Mouse (Mus musculus) splenic B cell, adult 2 months (primary cell): Measurements from ENCODE around the gene Pik3c2g.

Experiments
- DNase-seq: peaks from one replicate; pipeline ENCODE4 v3.0.0-alpha.2; 2011; ENCODE audit warnings: low read depth, low spot score
- H3K27me3 ChIP-seq: 2 replicates; pipeline ENCODE4 v1.6.1; 2012; ENCODE audit warnings: mild to moderate bottlenecking, low read length, moderate library complexity, mixed read lengths; ENCODE audit not compliant: control insufficient read depth, poor library complexity, insufficient read depth, severe bottlenecking
- H3K36me3 ChIP-seq: 2 replicates; pipeline ENCODE4 v1.6.1; 2012; ENCODE audit warnings: mild to moderate bottlenecking, low read length, moderate library complexity, mixed read lengths; ENCODE audit not compliant: control insufficient read depth, poor library complexity, insufficient read depth, severe bottlenecking

Pik3c2g gene

GRCm38 (mm10) chr6:139846889-139847544, 260.0 kb downstream of the Pik3c2g start:
- DNase-seq, result no peak
- Histone ChIP-seq H3K36me3 (no peaks in the 10 kb centered on the region), H3K27me3 (no peaks in the 10 kb centered on the region)

- Histone ChIP-seq H3K36me3 (no peaks in the 10 kb centered on the region), H3K27me3 (no peaks in the 10 kb centered on the region)
- DNase-seq, result no peak
Observed at GRCm38 (mm10) chr6:139849931-139850330, 262.9 kb downstream of the Pik3c2g start.

DNA sequence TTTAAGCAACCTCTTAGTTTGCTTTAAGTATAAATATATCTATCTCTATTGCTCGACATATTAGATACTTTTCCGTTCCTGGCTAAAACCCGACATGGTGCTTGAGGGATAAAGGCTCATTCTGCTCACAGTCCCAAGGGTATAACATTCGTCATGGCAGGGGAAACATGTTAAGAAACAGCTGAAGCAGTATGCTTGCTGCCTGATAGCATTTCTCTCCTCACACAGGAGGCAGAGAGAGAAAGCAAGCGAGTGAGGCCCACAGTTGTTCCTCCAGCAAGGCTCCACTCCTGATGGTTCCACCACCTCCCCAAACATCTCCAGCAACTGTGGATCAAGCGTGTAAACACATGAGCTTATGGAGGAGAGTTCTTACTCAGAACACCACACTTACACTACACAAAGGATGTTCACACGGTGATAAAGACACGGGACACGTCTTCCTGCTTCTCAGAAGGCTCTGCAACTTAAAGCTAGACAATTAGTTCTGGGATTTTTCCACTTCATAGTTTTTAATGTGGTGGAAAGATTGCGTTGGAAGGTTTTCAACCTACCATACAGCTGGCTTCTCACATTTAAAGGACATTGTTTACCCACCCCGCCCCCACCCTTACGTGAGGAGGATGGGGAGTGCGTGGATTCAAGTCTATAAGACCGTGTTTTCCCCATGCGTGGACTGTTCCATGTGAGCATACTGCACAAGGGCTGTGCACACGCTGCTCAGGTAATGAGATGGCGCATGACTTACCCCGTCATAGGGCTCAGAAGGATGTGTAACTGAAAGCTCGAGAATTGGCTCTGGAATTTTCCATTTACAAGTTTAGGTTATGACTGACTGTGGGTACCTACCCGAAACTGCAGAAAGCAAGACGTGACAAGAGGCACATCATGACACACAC, 264.9 kb downstream of the Pik3c2g start:
- no peaks in the 10 kb centered on the region for H3K36me3 ChIP-seq
- DNase-seq, result no peak
- no peaks in the 10 kb centered on the region for H3K27me3 ChIP-seq

GRCm38 (mm10) chr6:139852836-139853235, 265.8 kb downstream of the Pik3c2g start:
- no peak for DNase-seq
- Histone ChIP-seq H3K27me3 (no peaks in the 10 kb centered on the region), H3K36me3 (no peaks in the 10 kb centered on the region)

- no peaks in the 10 kb centered on the region for H3K36me3 ChIP-seq
- DNase-seq, result no peak
- no peaks in the 10 kb centered on the region for H3K27me3 ChIP-seq
Observed at GRCm38 (mm10) chr6:139860141-139860540, 273.1 kb downstream of the Pik3c2g start.

DNA sequence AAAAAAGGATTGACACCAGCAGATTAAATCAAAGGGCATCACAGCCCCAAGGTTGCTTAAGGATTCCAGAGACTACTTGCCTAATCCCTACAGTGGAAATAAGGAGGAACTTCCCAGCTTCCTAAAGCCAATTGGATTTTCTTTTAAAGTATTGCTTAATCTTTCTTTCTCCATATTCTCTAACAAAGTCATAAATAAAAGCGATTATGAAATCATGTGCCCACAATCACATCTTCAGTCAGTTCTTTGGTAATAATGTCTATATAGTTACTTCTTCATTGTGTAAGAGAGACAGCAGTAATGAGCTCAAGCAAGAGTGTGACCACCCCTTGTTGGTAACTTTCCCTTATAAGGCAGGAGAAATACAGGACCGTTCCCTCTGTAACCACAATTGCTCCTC, 274.5 kb downstream of the Pik3c2g start:
- no peaks in the 10 kb centered on the region for H3K36me3 ChIP-seq
- DNase-seq, result no peak
- H3K27me3 ChIP-seq, result no peaks in the 10 kb centered on the region

DNA sequence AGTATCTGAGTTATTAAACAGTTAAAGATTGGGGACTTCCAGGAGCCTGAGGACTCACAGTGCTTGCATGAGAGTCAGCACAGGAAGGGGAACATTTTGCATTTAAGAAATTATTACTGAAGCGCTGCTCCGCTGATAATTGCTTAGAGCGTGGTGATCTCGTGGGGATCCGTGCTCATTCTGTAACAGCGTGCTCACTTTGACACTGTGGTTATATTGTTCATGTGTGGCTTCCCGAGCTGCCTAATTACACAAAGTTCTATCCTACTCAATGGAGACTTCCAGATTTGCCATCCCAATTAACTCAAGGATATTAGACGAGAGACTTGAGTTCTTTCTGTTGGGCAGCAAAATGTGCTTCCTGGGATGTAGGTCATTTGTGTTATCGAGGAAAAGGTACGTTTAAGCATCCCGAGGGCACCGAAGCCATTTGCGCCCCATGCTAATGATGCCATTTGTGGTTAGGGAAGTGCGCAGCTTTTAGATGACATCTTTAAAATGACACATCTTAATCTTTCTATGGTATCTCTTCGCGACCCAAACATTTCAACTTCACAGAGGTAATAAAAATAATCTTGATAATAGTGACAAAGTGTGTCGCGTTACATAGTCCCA, 278.1 kb downstream of the Pik3c2g start:
- DNase-seq, result no peak
- Histone ChIP-seq H3K36me3 (no peaks in the 10 kb centered on the region), H3K27me3 (no peaks in the 10 kb centered on the region)

GRCm38 (mm10) chr6:139874418-139875176, 287.6 kb downstream of the Pik3c2g start:
- Histone ChIP-seq H3K27me3 (no peaks in the 10 kb centered on the region), H3K36me3 (no peaks in the 10 kb centered on the region)
- DNase-seq, result no peak

GRCm38 (mm10) chr6:139876691-139877090, 289.7 kb downstream of the Pik3c2g start:
- Histone ChIP-seq H3K27me3 (no peaks in the 10 kb centered on the region), H3K36me3 (no peaks in the 10 kb centered on the region)
- no peak for DNase-seq

DNA sequence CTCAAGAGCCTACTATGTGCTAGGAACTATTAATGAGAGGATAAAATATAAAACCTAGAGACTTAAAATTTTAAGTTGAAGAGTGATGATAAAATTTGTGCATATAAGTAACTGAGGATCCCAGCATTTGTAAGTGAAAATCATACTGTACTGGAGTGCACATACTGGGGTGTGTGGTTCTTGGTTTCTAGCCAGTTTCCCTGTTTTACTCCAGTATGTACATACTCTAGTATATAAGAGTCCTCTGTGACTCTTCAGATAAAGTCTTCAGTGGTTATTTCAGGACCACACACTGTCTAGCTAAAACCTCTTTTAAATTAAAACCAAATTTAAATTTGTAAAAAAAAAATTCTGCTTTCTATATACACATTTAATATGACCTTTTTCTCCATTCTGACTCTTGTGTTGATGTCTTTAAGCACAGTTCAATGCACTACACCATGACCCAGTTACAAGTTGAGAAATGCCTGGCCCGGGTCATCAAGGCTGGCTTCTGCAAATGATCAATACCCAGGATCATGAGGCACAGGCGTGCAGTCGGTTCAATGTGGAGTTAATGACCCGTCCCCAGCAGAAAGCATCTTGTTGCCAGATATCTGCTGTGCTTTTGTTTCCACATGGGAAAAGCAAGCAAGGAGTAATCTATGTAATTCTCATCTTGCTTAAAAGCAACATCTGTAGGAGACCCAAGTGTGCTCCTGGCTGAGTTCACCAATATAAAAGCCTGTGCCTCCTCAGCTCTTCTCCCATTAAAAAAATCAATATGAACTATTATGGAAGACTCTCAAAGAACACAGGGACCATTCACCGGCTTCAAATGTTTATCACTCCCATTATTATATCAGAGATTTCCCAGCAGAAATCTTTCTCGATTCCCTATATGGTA, 290.7 kb downstream of the Pik3c2g start:
- no peaks in the 10 kb centered on the region for H3K36me3 ChIP-seq
- H3K27me3 ChIP-seq, result no peaks in the 10 kb centered on the region
- no peak for DNase-seq

DNA sequence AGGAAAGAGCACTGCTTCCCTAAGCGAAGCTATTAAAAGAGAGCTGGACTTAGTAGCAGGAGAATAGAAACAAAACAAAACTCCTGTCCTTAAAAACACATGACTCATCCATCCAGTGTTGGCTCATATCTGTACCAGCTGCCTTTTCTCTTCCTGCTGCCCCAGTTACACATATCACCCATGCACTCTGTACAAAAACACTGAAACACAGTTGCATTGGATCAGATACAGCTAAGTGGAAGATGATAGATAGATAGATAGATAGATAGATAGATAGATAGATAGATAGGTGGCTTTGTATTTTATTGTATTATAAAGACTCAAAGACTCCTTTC, 291.3 kb downstream of the Pik3c2g start:
- no peak for DNase-seq

DNA sequence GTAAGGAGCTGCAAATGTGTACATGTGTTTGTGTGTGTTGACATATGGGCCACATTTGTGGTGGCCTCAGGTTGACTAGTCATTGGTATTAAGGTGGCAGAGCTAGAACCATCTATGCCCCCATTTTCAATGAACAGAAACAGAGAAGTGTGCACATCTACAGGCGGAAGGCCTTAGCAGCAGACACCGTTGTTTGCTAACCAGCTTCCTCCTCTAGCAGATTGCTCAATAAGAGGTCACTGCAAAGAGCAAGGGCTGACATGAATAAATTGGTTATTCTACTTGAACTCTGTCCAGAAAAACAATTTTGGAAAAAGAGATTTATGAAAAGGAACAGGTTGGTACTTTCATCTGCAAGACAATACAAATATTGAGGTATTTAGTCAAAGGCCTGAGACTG, 295.1 kb downstream of the Pik3c2g start:
- Histone ChIP-seq H3K36me3 (no peaks in the 10 kb centered on the region), H3K27me3 (no peaks in the 10 kb centered on the region)
- no peak for DNase-seq

More for the DNA sequence above, 291.3 kb downstream of the Pik3c2g start:
- no peaks in the 10 kb centered on the region for H3K27me3 ChIP-seq
- H3K36me3 ChIP-seq, result no peaks in the 10 kb centered on the region

DNA sequence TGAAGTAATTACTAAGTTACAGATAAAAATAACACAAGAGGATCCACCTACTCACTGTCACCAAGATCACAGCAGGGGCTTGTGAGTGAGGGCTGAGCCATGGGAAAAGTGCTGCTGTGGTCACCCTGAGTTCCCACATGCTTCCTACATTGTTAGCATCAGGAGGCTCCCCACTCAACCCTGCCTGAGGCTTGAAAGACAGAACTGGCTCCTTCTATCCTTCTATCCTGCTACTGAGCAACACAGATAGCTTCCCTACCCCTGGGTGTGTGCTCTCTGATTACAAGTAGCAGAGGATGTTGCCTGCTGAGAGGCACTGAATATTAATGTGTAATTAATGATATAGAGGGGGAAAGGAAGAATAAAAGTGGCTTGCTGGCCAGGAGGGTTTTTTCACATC, 300.2 kb downstream of the Pik3c2g start:
- no peaks in the 10 kb centered on the region for H3K36me3 ChIP-seq
- DNase-seq, result no peak
- no peaks in the 10 kb centered on the region for H3K27me3 ChIP-seq

DNA sequence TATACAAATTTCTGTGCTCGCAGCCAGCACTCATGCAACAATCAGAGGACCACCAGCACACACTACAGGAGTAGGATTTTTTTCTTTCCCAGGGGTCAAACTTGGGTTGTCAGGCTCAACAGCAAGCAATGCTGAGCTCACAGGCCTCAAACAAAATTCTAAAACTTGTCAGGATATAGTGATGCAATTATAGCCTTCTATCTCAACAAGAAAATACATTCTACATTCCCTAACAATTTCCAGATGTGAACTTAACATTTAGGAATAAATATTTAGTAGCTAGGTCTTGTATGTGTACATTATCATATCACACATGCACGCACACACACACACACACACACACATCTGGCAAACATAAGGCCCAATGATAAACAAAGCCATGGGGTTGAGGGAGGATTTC, 308.6 kb downstream of the Pik3c2g start:
- no peak for DNase-seq

More for the DNA sequence above, 308.6 kb downstream of the Pik3c2g start:
- Histone ChIP-seq H3K27me3 (no peaks in the 10 kb centered on the region), H3K36me3 (no peaks in the 10 kb centered on the region)
